Mouse (Mus musculus): Measurements from ENCODE around the gene Nmnat2. TPM values are rescaled to one million over a fixed set of nuclear protein-coding genes. Genes with fewer than 3 reads are reported as not detected.

The Nmnat2 gene
- polyA plus RNA-seq, 1 experiment, result 8.3 TPM

GRCm38 (mm10) chr1:153007292-153007691 is 52.5 kb downstream of the Nmnat2 start:
- no peak for TF ChIP-seq MYOD1 (IDR thresholded peaks at IDR 0.05; ENCODE audit: control insufficient read depth, insufficient read length, low read depth)
- no peak for TF ChIP-seq USF1 (IDR thresholded peaks at IDR 0.05; ENCODE audit: low read depth)
- no peak for TF ChIP-seq CTCF (IDR thresholded peaks at IDR 0.05; ENCODE audit: control insufficient read depth, insufficient read depth, insufficient read length)
- TF ChIP-seq MAX (IDR thresholded peaks at IDR 0.05), result no peak
- TF ChIP-seq FOSL1 (IDR thresholded peaks at IDR 0.05; ENCODE audit: insufficient read depth, low read length, poor library complexity, severe bottlenecking), result no peak
- TF ChIP-seq CEBPB (IDR thresholded peaks at IDR 0.05; ENCODE audit: low read depth), result no peak
- no peak for TF ChIP-seq MYOG (IDR thresholded peaks at IDR 0.05; ENCODE audit: control insufficient read depth, extremely low read depth, insufficient read length)
- no peak overlapping the region for H3K4me3 ChIP-seq (ENCODE audit: insufficient read depth, poor library complexity, severe bottlenecking)

GRCm38 (mm10) chr1:153007824-153008223 is 53.0 kb downstream of the Nmnat2 start:
- Histone ChIP-seq H3K79me2 (ENCODE audit: control insufficient read depth, insufficient read depth) (no peaks in the 10 kb centered on the region), H3K36me3 (ENCODE audit: control insufficient read depth, insufficient read depth) (no peaks in the 10 kb centered on the region), H3K79me3 (ENCODE audit: low read depth) (no peaks in the 10 kb centered on the region), H3ac (ENCODE audit: control insufficient read depth, insufficient read length, low read depth) (no peak overlapping the region), H3K27me3 (ENCODE audit: control insufficient read depth, insufficient read depth, insufficient read length) (no peaks in the 10 kb centered on the region), H3K4me3 (ENCODE audit: insufficient read depth, poor library complexity, severe bottlenecking) (no peak overlapping the region)
- TF ChIP-seq CEBPB (IDR thresholded peaks at IDR 0.05; ENCODE audit: low read depth), result no peak
- TF ChIP-seq MAX (IDR thresholded peaks at IDR 0.05), result no peak
- TF ChIP-seq USF1 (IDR thresholded peaks at IDR 0.05; ENCODE audit: low read depth), result no peak
- no peak for TF ChIP-seq CTCF (IDR thresholded peaks at IDR 0.05; ENCODE audit: control insufficient read depth, insufficient read depth, insufficient read length)
- TF ChIP-seq MYOD1 (IDR thresholded peaks at IDR 0.05; ENCODE audit: control insufficient read depth, insufficient read length, low read depth), result no peak
- TF ChIP-seq FOSL1 (IDR thresholded peaks at IDR 0.05; ENCODE audit: insufficient read depth, low read length, poor library complexity, severe bottlenecking), result no peak
- no peak for TF ChIP-seq MYOG (IDR thresholded peaks at IDR 0.05; ENCODE audit: control insufficient read depth, extremely low read depth, insufficient read length)

More at GRCm38 (mm10) chr1:153007292-153007691, 52.5 kb downstream of the Nmnat2 start:
- no peak overlapping the region for H3ac ChIP-seq (ENCODE audit: control insufficient read depth, insufficient read length, low read depth)
- H3K36me3 ChIP-seq (ENCODE audit: control insufficient read depth, insufficient read depth), result no peaks in the 10 kb centered on the region
- H3K79me3 ChIP-seq (ENCODE audit: low read depth), result no peaks in the 10 kb centered on the region
- no peaks in the 10 kb centered on the region for H3K79me2 ChIP-seq (ENCODE audit: control insufficient read depth, insufficient read depth)
- H3K27me3 ChIP-seq (ENCODE audit: control insufficient read depth, insufficient read depth, insufficient read length), result no peaks in the 10 kb centered on the region

- Histone ChIP-seq H3K79me3 (ENCODE audit: low read depth) (no peaks in the 10 kb centered on the region), H3K4me3 (ENCODE audit: insufficient read depth, poor library complexity, severe bottlenecking) (no peak overlapping the region), H3K36me3 (ENCODE audit: control insufficient read depth, insufficient read depth) (no peaks in the 10 kb centered on the region)
Measured at GRCm38 (mm10) chr1:153009338-153009737, 54.5 kb downstream of the Nmnat2 start.

GRCm38 (mm10) chr1:153010353-153011351 is 55.9 kb downstream of the Nmnat2 start:
- no peak overlapping the region for H3K4me3 ChIP-seq (ENCODE audit: insufficient read depth, poor library complexity, severe bottlenecking)
- TF ChIP-seq MYOG (IDR thresholded peaks at IDR 0.05; ENCODE audit: control insufficient read depth, extremely low read depth, insufficient read length) (no peak), MYOD1 (IDR thresholded peaks at IDR 0.05; ENCODE audit: control insufficient read depth, insufficient read length, low read depth) (no peak), USF1 (IDR thresholded peaks at IDR 0.05; ENCODE audit: low read depth) (no peak), FOSL1 (IDR thresholded peaks at IDR 0.05; ENCODE audit: insufficient read depth, low read length, poor library complexity, severe bottlenecking) (peak; percentile 41), MAX (IDR thresholded peaks at IDR 0.05) (no peak), CEBPB (IDR thresholded peaks at IDR 0.05; ENCODE audit: low read depth) (no peak)
- no peaks in the 10 kb centered on the region for H3K79me3 ChIP-seq (ENCODE audit: low read depth)
- H3K36me3 ChIP-seq (ENCODE audit: control insufficient read depth, insufficient read depth), result no peaks in the 10 kb centered on the region
- no peak overlapping the region for H3ac ChIP-seq (ENCODE audit: control insufficient read depth, insufficient read length, low read depth)
- no peaks in the 10 kb centered on the region for H3K27me3 ChIP-seq (ENCODE audit: control insufficient read depth, insufficient read depth, insufficient read length)
- H3K79me2 ChIP-seq (ENCODE audit: control insufficient read depth, insufficient read depth), result no peaks in the 10 kb centered on the region

More at GRCm38 (mm10) chr1:153009338-153009737, 54.5 kb downstream of the Nmnat2 start:
- Histone ChIP-seq H3K27me3 (ENCODE audit: control insufficient read depth, insufficient read depth, insufficient read length) (no peaks in the 10 kb centered on the region), H3ac (ENCODE audit: control insufficient read depth, insufficient read length, low read depth) (no peak overlapping the region), H3K79me2 (ENCODE audit: control insufficient read depth, insufficient read depth) (no peaks in the 10 kb centered on the region)
- no peak for TF ChIP-seq CEBPB (IDR thresholded peaks at IDR 0.05; ENCODE audit: low read depth)
- TF ChIP-seq FOSL1 (IDR thresholded peaks at IDR 0.05; ENCODE audit: insufficient read depth, low read length, poor library complexity, severe bottlenecking), result no peak
- no peak for TF ChIP-seq CTCF (IDR thresholded peaks at IDR 0.05; ENCODE audit: control insufficient read depth, insufficient read depth, insufficient read length)
- no peak for TF ChIP-seq MYOD1 (IDR thresholded peaks at IDR 0.05; ENCODE audit: control insufficient read depth, insufficient read length, low read depth)
- TF ChIP-seq MAX (IDR thresholded peaks at IDR 0.05), result no peak
- TF ChIP-seq MYOG (IDR thresholded peaks at IDR 0.05; ENCODE audit: control insufficient read depth, extremely low read depth, insufficient read length), result no peak
- TF ChIP-seq USF1 (IDR thresholded peaks at IDR 0.05; ENCODE audit: low read depth), result no peak

GRCm38 (mm10) chr1:153011544-153011943 is 56.8 kb downstream of the Nmnat2 start:
- TF ChIP-seq MAX (IDR thresholded peaks at IDR 0.05) (no peak), USF1 (IDR thresholded peaks at IDR 0.05; ENCODE audit: low read depth) (no peak), FOSL1 (IDR thresholded peaks at IDR 0.05; ENCODE audit: insufficient read depth, low read length, poor library complexity, severe bottlenecking) (no peak)
- Histone ChIP-seq H3K79me2 (ENCODE audit: control insufficient read depth, insufficient read depth) (no peaks in the 10 kb centered on the region), H3ac (ENCODE audit: control insufficient read depth, insufficient read length, low read depth) (no peak overlapping the region), H3K36me3 (ENCODE audit: control insufficient read depth, insufficient read depth) (no peaks in the 10 kb centered on the region), H3K79me3 (ENCODE audit: low read depth) (no peaks in the 10 kb centered on the region), H3K27me3 (ENCODE audit: control insufficient read depth, insufficient read depth, insufficient read length) (no peaks in the 10 kb centered on the region), H3K4me3 (ENCODE audit: insufficient read depth, poor library complexity, severe bottlenecking) (no peak overlapping the region)
